Mouse (Mus musculus): ENCODE results near the gene Kif14.

GRCm38 (mm10) chr1:136559284-136559683, 93.1 kb downstream of the Kif14 start:
- TF ChIP-seq CTCF (IDR thresholded peaks at IDR 0.05; ENCODE audit: extremely low read depth, insufficient read depth, insufficient read length, insufficient replicate concordance) (no peak), POLR2A (IDR thresholded peaks at IDR 0.05; ENCODE audit: low read depth, low read length) (no peak)

All from spleen, adult 2 months (tissue).